Mouse (Mus musculus): ENCODE measurements around the gene Cog8.

- TF ChIP-seq POLR2A (IDR thresholded peaks at IDR 0.05; ENCODE audit: borderline replicate concordance, insufficient read depth, low read length) (no peak), CTCF (IDR thresholded peaks at IDR 0.05; ENCODE audit: borderline replicate concordance, insufficient read depth, low read depth, low read length) (no peak)
Measured at GRCm38 (mm10) chr8:107065511-107066496, 9.3 kb upstream of the Cog8 start, which contains the start of gene Tmed6.
